Mouse (Mus musculus) intestine, embryonic 14.5 days (tissue): ENCODE results near the gene Acer3. TPM values are rescaled to one million over a fixed set of nuclear protein-coding genes. Genes with fewer than 3 reads are reported as not detected.
A peak's percentile ranks its signal among the peaks of the same experiment; 100 is the strongest.

Source experiments
- ATAC-seq: fragments of 200-750 bp; cut with Nextera tagmentation; replicated peaks from 2 replicates; pipeline ENCODE4 v1.8.0; 2017; ENCODE audit warnings: low read depth, moderate number of reproducible peaks, moderate TSS enrichment, moderate library complexity; ENCODE audit not compliant: low FRiP score, low TSS enrichment
- DNase-seq: peaks from one replicate; pipeline ENCODE4 v3.0.0-alpha.2; 2018; ENCODE audit warnings: low spot score
- H3K27ac ChIP-seq: fragments of 300-500 bp; sonication (generic); 2 replicates; pipeline ENCODE4 v1.5.1; 2014; ENCODE audit warnings: low read depth, mild to moderate bottlenecking, control low read depth
- H3K27me3 ChIP-seq: fragments of 300-500 bp; sonication (generic); replicated peaks from 2 replicates; pipeline ENCODE4 v1.6.1; 2014; ENCODE audit warnings: low read length, control low read depth; ENCODE audit not compliant: control insufficient read depth, insufficient read depth
- H3K36me3 ChIP-seq: fragments of 300-500 bp; sonication (generic); 2 replicates; pipeline ENCODE4 v1.6.1; 2014; ENCODE audit warnings: low read length, control low read depth; ENCODE audit not compliant: control insufficient read depth, insufficient read depth
- H3K4me1 ChIP-seq: fragments of 300-500 bp; sonication (generic); replicated peaks from 2 replicates; pipeline ENCODE4 v1.6.1; 2014; ENCODE audit warnings: low read length, control low read depth, mixed read lengths; ENCODE audit not compliant: control insufficient read depth, insufficient read depth
- H3K4me2 ChIP-seq: fragments of 300-500 bp; sonication (generic); 2 replicates; pipeline ENCODE4 v1.6.1; 2014; ENCODE audit warnings: low read length
- H3K4me3 ChIP-seq: fragments of 300-500 bp; sonication (generic); 2 replicates; pipeline ENCODE4 v1.5.1; 2014; ENCODE audit warnings: low read depth, low read length, control low read depth, mixed read lengths
- H3K9ac ChIP-seq: fragments of 300-500 bp; sonication (generic); 2 replicates; pipeline ENCODE4 v1.6.1; 2014; ENCODE audit warnings: mild to moderate bottlenecking, low read length
- H3K9me3 ChIP-seq: fragments of 300-500 bp; sonication (generic); 2 replicates; pipeline ENCODE4 v1.6.1; 2016; ENCODE audit warnings: low read length, control low read depth; ENCODE audit not compliant: control insufficient read depth
- WGBS: fragments of 180-500 bp; shearing (Covaris S2); extraction: QIAGEN DNeasy Blood & Tissue Kit; methylation state at CpG from one replicate; pipeline ENCODE4 v1.1.7; 2014; 5-methylcytosine and 5-hydroxymethylcytosine counted together
- polyA plus RNA-seq: library from polyadenylated mRNA; unstranded; fragments of >200 nt; fragmentation: Nextera tagmentation; extraction: Ambion mirVana; gene quantifications from 2 replicates; pipeline ENCODE4 v1.2.1, GENCODE M21; 2014

Acer3 gene
- polyA plus RNA-seq, 1 experiment from 2014 or later, result 21.7 TPM

GRCm38 (mm10) chr7:98344361-98344760 lies 23.4 kb upstream of the Acer3 start:
- no peak overlapping the region for H3K4me3 ChIP-seq
- H3K9me3 ChIP-seq, result no peaks in the 10 kb centered on the region
- 0 out of 2 replicates have a peak, but pooled peaks cover 6% of the 10 kb centered on the region for H3K27me3 ChIP-seq
- WGBS, result 21% methylated on average over 3 of the region's 3 CpGs
- no peak overlapping the region for H3K27ac ChIP-seq
- no peaks in the 10 kb centered on the region for H3K4me1 ChIP-seq
- H3K4me2 ChIP-seq, result no peak overlapping the region
- DNase-seq (no peak), ATAC-seq (no peak)
- no peak overlapping the region for H3K9ac ChIP-seq
- H3K36me3 ChIP-seq, result no peaks in the 10 kb centered on the region

- H3K4me3 ChIP-seq, result no peak overlapping the region
- 52% methylated on average over 3 of the region's 3 CpGs for WGBS
- H3K9me3 ChIP-seq, result no peaks in the 10 kb centered on the region
- no peak overlapping the region for H3K4me2 ChIP-seq
- H3K9ac ChIP-seq, result no peak overlapping the region
- ATAC-seq, result no peak
- H3K27ac ChIP-seq, result no peak overlapping the region
- H3K27me3 ChIP-seq, result 0 out of 2 replicates have a peak, but pooled peaks cover 6% of the 10 kb centered on the region
- H3K4me1 ChIP-seq, result no peaks in the 10 kb centered on the region
- no peak for DNase-seq
- H3K36me3 ChIP-seq, result no peaks in the 10 kb centered on the region
Observed at GRCm38 (mm10) chr7:98342249-98342648, 21.2 kb upstream of the Acer3 start.

GRCm38 (mm10) chr7:98341475-98341874 lies 20.5 kb upstream of the Acer3 start:
- peak overlapping the region; percentile 71 for H3K4me2 ChIP-seq
- 2% methylated on average over 13 of the region's 13 CpGs for WGBS
- H3K4me1 ChIP-seq, result no peaks in the 10 kb centered on the region
- H3K4me3 ChIP-seq, result peak overlapping the region; percentile 30
- DNase-seq (peak; percentile 96), ATAC-seq (peak; percentile 77)
- 0 out of 2 replicates have a peak, but pooled peaks cover 6% of the 10 kb centered on the region for H3K27me3 ChIP-seq
- H3K36me3 ChIP-seq, result no peaks in the 10 kb centered on the region
- no peaks in the 10 kb centered on the region for H3K9me3 ChIP-seq
- peak overlapping the region; percentile 41 for H3K9ac ChIP-seq
- H3K27ac ChIP-seq, result no peak overlapping the region

- Histone ChIP-seq H3K4me1 (no peaks in the 10 kb centered on the region), H3K4me3 (no peak overlapping the region), H3K4me2 (no peak overlapping the region), H3K36me3 (no peaks in the 10 kb centered on the region), H3K27ac (no peak overlapping the region), H3K9me3 (no peaks in the 10 kb centered on the region), H3K27me3 (0 out of 2 replicates have a peak, but pooled peaks cover 6% of the 10 kb centered on the region), H3K9ac (no peak overlapping the region)
- DNase-seq (no peak), ATAC-seq (no peak)
- WGBS, result 60% methylated on average over 5 of the region's 5 CpGs
Observed at GRCm38 (mm10) chr7:98340343-98340742, 19.3 kb upstream of the Acer3 start.

- H3K4me1 ChIP-seq, result peaks cover 10% of the 10 kb centered on the region
- H3K9ac ChIP-seq, result no peak overlapping the region
- ATAC-seq (no peak), DNase-seq (no peak)
- H3K27me3 ChIP-seq, result no peaks in the 10 kb centered on the region
- WGBS, result 86% methylated on average over 3 of the region's 3 CpGs
- no peak overlapping the region for H3K4me2 ChIP-seq
- no peak overlapping the region for H3K27ac ChIP-seq
- no peak overlapping the region for H3K4me3 ChIP-seq
- no peaks in the 10 kb centered on the region for H3K9me3 ChIP-seq
- H3K36me3 ChIP-seq, result no peaks in the 10 kb centered on the region
Observed at GRCm38 (mm10) chr7:98333987-98334386, 13.0 kb upstream of the Acer3 start.

GRCm38 (mm10) chr7:98333507-98333906 lies 12.5 kb upstream of the Acer3 start:
- ATAC-seq, result no peak
- no peak for DNase-seq
- Histone ChIP-seq H3K9ac (no peak overlapping the region), H3K27ac (no peak overlapping the region), H3K27me3 (no peaks in the 10 kb centered on the region), H3K36me3 (no peaks in the 10 kb centered on the region), H3K4me3 (no peak overlapping the region), H3K9me3 (no peaks in the 10 kb centered on the region), H3K4me1 (peaks cover 10% of the 10 kb centered on the region), H3K4me2 (no peak overlapping the region)
- 94% methylated on average over 5 of the region's 5 CpGs for WGBS

- H3K27ac ChIP-seq, result no peak overlapping the region
Observed at GRCm38 (mm10) chr7:98332678-98333397, 11.8 kb upstream of the Acer3 start.

GRCm38 (mm10) chr7:98331932-98332331 lies 10.9 kb upstream of the Acer3 start:
- H3K9me3 ChIP-seq, result no peaks in the 10 kb centered on the region
- no peaks in the 10 kb centered on the region for H3K36me3 ChIP-seq
- H3K27ac ChIP-seq, result no peak overlapping the region
- WGBS, result 5% methylated on average over 3 of the region's 3 CpGs
- H3K9ac ChIP-seq, result no peak overlapping the region
- no peak for ATAC-seq
- H3K4me1 ChIP-seq, result peaks cover 10% of the 10 kb centered on the region
- no peaks in the 10 kb centered on the region for H3K27me3 ChIP-seq
- H3K4me3 ChIP-seq, result no peak overlapping the region
- no peak for DNase-seq
- no peak overlapping the region for H3K4me2 ChIP-seq

More at GRCm38 (mm10) chr7:98332678-98333397, 11.8 kb upstream of the Acer3 start:
- Histone ChIP-seq H3K4me1 (peaks cover 10% of the 10 kb centered on the region), H3K9ac (no peak overlapping the region), H3K4me3 (no peak overlapping the region), H3K4me2 (no peak overlapping the region), H3K36me3 (no peaks in the 10 kb centered on the region), H3K9me3 (no peaks in the 10 kb centered on the region), H3K27me3 (no peaks in the 10 kb centered on the region)
- no peak for DNase-seq
- ATAC-seq, result no peak
- WGBS, result 52% methylated on average over 5 of the region's 5 CpGs
